Mouse (Mus musculus) embryonic fibroblast, embryonic 13.5 days (primary cell): Measurements from ENCODE around the gene Rapgef2.

Experiments
- CTCF ChIP-seq: IDR thresholded peaks from 2 replicates; pipeline ENCODE4 v1.5.1; 2011; ENCODE audit warnings: mild to moderate bottlenecking, control low read depth, low read length, moderate library complexity, borderline replicate concordance; ENCODE audit not compliant: insufficient read depth
- POLR2A ChIP-seq: IDR thresholded peaks from 2 replicates; pipeline ENCODE4 v1.6.1; 2011; ENCODE audit warnings: low read depth, mild to moderate bottlenecking, control low read depth, low read length, moderate library complexity

- TF ChIP-seq CTCF (no peak), POLR2A (no peak)
These were observed 164.9 kb downstream of the Rapgef2 start for GRCm38 (mm10) chr3:79121391-79121790.
